Mouse (Mus musculus): ENCODE results near the gene Plcb4. TPM values are rescaled to one million over a fixed set of nuclear protein-coding genes. Genes with fewer than 3 reads are reported as not detected.

Plcb4 gene
- 36.3 and 40.8 TPM in 2 replicates for polyA plus RNA-seq (2015; fragmentation: Nextera tagmentation; extraction: Ambion mirVana)

DNA sequence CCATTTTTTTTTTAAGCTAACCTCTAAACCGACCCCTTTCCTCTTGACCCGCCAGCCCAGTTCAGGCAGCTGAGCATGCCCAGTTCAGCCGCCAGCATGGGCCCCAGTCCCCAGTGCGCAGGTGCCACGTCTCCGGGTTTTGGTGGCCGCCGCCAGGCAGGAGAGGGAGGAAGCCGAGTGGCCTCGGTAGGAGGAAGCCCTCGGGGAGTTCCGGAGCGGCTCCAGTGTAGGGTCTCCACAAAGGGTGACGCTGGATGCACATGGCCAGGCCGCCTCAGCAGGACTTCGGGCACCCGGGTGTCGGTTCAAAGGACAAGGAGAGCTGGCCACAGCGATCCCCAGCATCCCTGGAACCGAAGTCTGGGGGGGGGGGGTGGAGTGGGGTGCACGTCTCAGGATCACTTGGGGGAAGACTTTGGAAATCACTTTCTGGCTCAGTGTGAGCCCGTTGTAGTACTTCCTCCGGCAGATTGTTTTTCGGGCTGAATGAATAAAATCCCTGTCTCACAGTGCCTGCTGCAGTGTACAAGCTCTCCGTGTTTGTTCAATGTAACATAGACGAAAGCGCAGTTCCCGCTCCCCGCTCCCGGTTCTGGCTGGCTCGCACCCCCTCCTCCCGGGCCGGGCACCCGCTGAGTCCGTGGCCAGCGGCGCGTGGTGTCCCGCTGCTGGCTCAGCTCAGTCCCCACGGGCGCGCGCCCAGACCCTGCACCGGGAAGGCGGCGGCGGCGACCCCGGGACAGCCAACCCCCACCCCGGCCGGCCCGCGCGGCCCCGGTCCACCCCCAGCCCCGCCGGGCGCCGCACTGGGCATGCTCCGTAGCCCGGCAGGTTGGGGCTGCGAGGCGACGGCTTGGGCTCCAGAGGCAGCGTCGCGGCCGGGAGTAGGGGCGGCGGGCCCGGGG, at the start of gene Plcb4:
Plcb4 (plus strand) TSS at position 526 of the 905 bp plus-strand sequence.
- Histone ChIP-seq H3K4me2 (ENCODE audit: low read length) (peak within 1 kb of the TSS; percentile 79), H3K9me3 (ENCODE audit: control insufficient read depth, low read length) (no peaks in the 10 kb centered on the region), H3K4me1 (ENCODE audit: control insufficient read depth, insufficient read depth, low read depth, low read length) (peaks cover 3% of the 10 kb centered on the region; the same call in 1 of the 2 replicates), H3K27ac (ENCODE audit: low read depth, low read length) (peak within 1 kb of the TSS; percentile 99), H3K36me3 (ENCODE audit: control insufficient read depth, insufficient read depth, low read length) (no peaks in the 10 kb centered on the region), H3K4me3 (ENCODE audit: low read length) (peak within 1 kb of the TSS; percentile 84), H3K27me3 (replicated peaks; ENCODE audit: control insufficient read depth, insufficient read depth, low read length) (no peaks in the 10 kb centered on the region), H3K9ac (ENCODE audit: low read depth, low read length) (peak within 1 kb of the TSS; percentile 97)
- ATAC-seq, result peak; percentile 92
- under 1% methylated on average over 61 of the region's 71 CpGs for WGBS

DNA sequence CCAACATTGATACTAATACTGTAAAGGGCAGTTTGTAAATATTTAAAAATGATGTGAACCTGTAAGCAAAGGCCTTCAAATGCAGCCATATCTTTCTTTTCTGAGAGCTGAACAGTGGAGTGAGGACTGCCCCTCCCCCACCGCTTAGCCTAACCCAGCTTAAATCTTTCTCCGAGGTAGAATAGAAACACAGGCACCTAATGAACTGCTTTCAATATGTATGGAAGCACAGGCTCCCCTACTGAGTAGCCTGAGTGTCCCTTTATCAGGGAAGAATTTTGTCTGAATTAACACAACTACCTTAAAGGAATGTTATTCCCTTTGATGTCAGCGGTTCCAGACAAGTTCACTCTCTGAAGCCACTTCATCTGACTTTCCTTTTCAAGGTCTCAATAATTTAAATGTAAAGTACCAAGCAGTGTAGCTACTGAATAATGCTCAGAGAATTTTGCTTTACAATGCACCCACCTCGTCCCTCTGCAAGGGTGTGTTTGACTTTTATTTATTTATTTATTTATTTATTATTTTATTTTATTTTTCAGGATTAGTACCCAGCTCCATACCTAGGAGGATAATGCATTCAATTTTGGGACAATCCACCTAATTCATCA, 44.1 kb upstream of the Plcb4 start:
- Histone ChIP-seq H3K27ac (ENCODE audit: low read depth, low read length) (no peak overlapping the region), H3K27me3 (replicated peaks; ENCODE audit: control insufficient read depth, insufficient read depth, low read length) (no peaks in the 10 kb centered on the region), H3K4me3 (ENCODE audit: low read length) (no peak overlapping the region), H3K36me3 (ENCODE audit: control insufficient read depth, insufficient read depth, low read length) (no peaks in the 10 kb centered on the region), H3K4me1 (ENCODE audit: control insufficient read depth, insufficient read depth, low read depth, low read length) (0 out of 2 replicates have a peak, but pooled peaks cover 2% of the 10 kb centered on the region), H3K9me3 (ENCODE audit: control insufficient read depth, low read length) (no peaks in the 10 kb centered on the region), H3K4me2 (ENCODE audit: low read length) (no peak overlapping the region), H3K9ac (ENCODE audit: low read depth, low read length) (no peak overlapping the region)
- no peak for ATAC-seq
- WGBS, result 16% methylated on average over 4 of the region's 4 CpGs

DNA sequence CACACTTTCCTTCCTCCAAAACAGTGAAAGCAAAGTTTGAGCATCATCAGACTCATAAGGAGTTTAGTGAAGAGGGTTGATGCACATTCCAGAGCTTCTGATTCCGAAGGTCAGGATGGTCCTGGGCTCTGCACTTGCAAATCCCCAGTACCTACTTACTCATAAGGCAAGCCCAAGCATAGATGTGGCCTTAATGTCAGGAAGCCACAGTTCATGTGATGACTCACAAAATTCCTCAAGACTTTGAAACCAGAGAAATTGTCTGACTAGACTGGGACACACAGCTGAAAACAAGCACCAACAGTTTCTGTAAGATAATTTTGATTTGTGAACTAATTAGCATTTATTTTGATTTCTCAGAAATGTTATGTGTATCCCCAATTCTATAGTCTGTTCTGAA, 42.7 kb upstream of the Plcb4 start:
- no peak overlapping the region for H3K9ac ChIP-seq (ENCODE audit: low read depth, low read length)
- no peaks in the 10 kb centered on the region for H3K36me3 ChIP-seq (ENCODE audit: control insufficient read depth, insufficient read depth, low read length)
- H3K27ac ChIP-seq (ENCODE audit: low read depth, low read length), result no peak overlapping the region
- no peaks in the 10 kb centered on the region for H3K9me3 ChIP-seq (ENCODE audit: control insufficient read depth, low read length)
- no peaks in the 10 kb centered on the region for H3K27me3 ChIP-seq (replicated peaks; ENCODE audit: control insufficient read depth, insufficient read depth, low read length)
- H3K4me1 ChIP-seq (ENCODE audit: control insufficient read depth, insufficient read depth, low read depth, low read length), result 0 out of 2 replicates have a peak, but pooled peaks cover 4% of the 10 kb centered on the region
- no peak for ATAC-seq
- no peak overlapping the region for H3K4me2 ChIP-seq (ENCODE audit: low read length)
- no peak overlapping the region for H3K4me3 ChIP-seq (ENCODE audit: low read length)
- WGBS, result 83% methylated on average over 1 of the region's 1 CpGs

DNA sequence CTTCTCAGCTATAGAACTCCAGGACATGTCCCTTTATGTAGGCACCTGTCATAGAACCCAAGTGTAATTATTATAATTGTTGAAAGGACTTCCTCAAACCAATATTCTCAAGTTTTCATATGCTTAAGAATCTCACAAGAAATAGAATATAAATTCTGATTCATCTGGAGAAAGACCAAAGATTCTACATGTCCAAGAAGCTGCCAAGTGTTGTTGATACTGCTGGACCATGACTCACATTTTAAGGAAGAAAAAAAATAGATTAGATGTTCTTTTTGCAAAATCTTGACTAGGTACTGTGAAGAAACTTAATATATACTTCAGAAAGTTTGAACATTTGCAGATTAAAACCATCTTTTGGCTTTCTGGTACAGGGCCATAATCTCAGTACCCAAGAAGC, 40.3 kb upstream of the Plcb4 start:
- Histone ChIP-seq H3K27ac (ENCODE audit: low read depth, low read length) (no peak overlapping the region), H3K4me2 (ENCODE audit: low read length) (no peak overlapping the region), H3K9ac (ENCODE audit: low read depth, low read length) (no peak overlapping the region), H3K36me3 (ENCODE audit: control insufficient read depth, insufficient read depth, low read length) (no peaks in the 10 kb centered on the region), H3K4me1 (ENCODE audit: control insufficient read depth, insufficient read depth, low read depth, low read length) (0 out of 2 replicates have a peak, but pooled peaks cover 4% of the 10 kb centered on the region), H3K9me3 (ENCODE audit: control insufficient read depth, low read length) (no peaks in the 10 kb centered on the region), H3K4me3 (ENCODE audit: low read length) (no peak overlapping the region), H3K27me3 (replicated peaks; ENCODE audit: control insufficient read depth, insufficient read depth, low read length) (no peaks in the 10 kb centered on the region)
- no peak for ATAC-seq

DNA sequence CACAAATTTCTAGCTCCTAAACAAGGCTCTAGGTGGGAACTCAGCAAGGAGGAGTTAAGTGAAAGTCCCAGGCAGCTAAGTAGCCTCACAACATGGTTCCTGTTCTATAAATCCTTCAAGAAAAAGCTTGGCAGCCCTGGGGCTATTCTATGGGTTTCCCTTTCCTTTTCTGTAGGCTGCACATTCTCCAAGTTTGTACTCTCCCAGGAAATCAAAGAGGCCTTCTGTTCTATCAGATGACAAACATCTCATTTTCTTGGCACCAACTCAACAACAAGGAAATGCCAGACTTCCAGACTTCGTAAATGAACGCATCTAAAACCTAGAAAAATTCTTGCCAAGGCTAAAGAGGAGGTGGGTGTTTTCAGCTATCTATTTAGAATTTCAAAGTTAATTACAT, 38.9 kb upstream of the Plcb4 start:
- no peaks in the 10 kb centered on the region for H3K27me3 ChIP-seq (replicated peaks; ENCODE audit: control insufficient read depth, insufficient read depth, low read length)
- 0 out of 2 replicates have a peak, but pooled peaks cover 2% of the 10 kb centered on the region for H3K4me1 ChIP-seq (ENCODE audit: control insufficient read depth, insufficient read depth, low read depth, low read length)
- H3K9me3 ChIP-seq (ENCODE audit: control insufficient read depth, low read length), result no peaks in the 10 kb centered on the region
- no peak overlapping the region for H3K27ac ChIP-seq (ENCODE audit: low read depth, low read length)
- WGBS, result 59% methylated on average over 2 of the region's 2 CpGs
- H3K4me2 ChIP-seq (ENCODE audit: low read length), result no peak overlapping the region
- no peak overlapping the region for H3K9ac ChIP-seq (ENCODE audit: low read depth, low read length)
- H3K36me3 ChIP-seq (ENCODE audit: control insufficient read depth, insufficient read depth, low read length), result no peaks in the 10 kb centered on the region
- H3K4me3 ChIP-seq (ENCODE audit: low read length), result no peak overlapping the region
- no peak for ATAC-seq

DNA sequence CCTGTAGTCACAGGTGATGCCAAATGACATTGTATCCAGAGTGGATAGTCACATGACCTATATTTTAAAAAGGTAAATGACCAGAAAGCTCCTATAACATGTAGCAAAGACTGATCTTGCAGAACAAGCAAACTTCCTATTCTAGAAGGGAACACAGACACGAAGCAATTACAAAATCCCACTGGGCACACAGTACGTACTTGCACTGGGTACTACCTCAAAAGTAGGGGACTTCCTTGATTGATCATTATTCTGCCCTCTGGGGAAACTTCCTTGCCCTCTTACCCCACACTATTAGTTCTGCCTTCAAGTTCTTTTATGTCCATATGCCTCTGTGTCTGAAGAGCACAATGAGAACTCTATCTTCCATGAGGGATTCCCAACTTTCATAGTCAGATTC, 31.0 kb upstream of the Plcb4 start:
- Histone ChIP-seq H3K4me2 (ENCODE audit: low read length) (no peak overlapping the region), H3K4me3 (ENCODE audit: low read length) (no peak overlapping the region), H3K9me3 (ENCODE audit: control insufficient read depth, low read length) (no peaks in the 10 kb centered on the region), H3K27ac (ENCODE audit: low read depth, low read length) (no peak overlapping the region), H3K4me1 (ENCODE audit: control insufficient read depth, insufficient read depth, low read depth, low read length) (no peaks in the 10 kb centered on the region), H3K27me3 (replicated peaks; ENCODE audit: control insufficient read depth, insufficient read depth, low read length) (no peaks in the 10 kb centered on the region), H3K36me3 (ENCODE audit: control insufficient read depth, insufficient read depth, low read length) (no peaks in the 10 kb centered on the region), H3K9ac (ENCODE audit: low read depth, low read length) (no peak overlapping the region)
- no peak for ATAC-seq
- 66% methylated on average over 2 of the region's 2 CpGs for WGBS

DNA sequence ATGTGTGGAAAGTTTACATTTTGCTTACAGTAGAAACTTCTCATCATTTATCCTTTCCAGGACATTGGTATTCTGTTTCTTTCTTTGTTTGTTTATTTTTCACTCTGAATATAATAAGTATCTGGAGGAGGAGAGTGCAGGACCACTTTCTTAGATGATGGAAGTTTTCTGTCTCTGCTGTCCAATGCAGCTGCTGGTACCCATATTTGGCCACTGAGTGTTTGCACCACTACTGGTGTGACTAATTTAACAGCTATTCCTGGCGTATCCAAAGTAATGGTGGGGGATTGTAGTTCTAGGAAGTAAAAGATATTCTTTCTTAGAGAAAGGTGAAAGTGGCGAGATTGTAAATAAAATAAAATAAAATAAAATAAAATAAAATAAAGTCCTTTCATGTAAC, 21.6 kb upstream of the Plcb4 start:
- ATAC-seq, result no peak
- 84% methylated on average over 2 of the region's 2 CpGs for WGBS

DNA sequence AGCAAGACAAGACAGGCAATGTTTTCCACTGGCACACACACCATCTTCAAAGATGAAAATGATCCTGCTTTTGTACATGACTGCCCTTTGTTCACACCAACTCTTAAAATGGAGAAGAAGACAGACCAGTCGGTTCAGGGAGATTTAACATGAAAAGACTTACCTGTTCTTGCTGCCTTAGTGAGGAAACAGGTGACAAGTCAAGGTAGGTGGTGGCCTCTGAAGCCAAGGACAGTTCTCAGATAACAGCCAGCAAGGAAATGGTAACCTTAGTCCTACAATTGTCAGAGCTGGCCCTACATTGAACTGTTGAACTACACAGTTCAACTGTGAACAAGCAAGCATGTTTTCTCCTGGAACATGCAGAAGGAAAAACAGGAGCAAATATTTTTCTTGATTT, 17.8 kb upstream of the Plcb4 start:
- no peaks in the 10 kb centered on the region for H3K27me3 ChIP-seq (replicated peaks; ENCODE audit: control insufficient read depth, insufficient read depth, low read length)
- H3K4me3 ChIP-seq (ENCODE audit: low read length), result no peak overlapping the region
- H3K4me1 ChIP-seq (ENCODE audit: control insufficient read depth, insufficient read depth, low read depth, low read length), result no peaks in the 10 kb centered on the region
- H3K9me3 ChIP-seq (ENCODE audit: control insufficient read depth, low read length), result no peaks in the 10 kb centered on the region
- H3K4me2 ChIP-seq (ENCODE audit: low read length), result no peak overlapping the region
- no peak overlapping the region for H3K9ac ChIP-seq (ENCODE audit: low read depth, low read length)
- WGBS, result 86% methylated on average over 1 of the region's 1 CpGs
- H3K27ac ChIP-seq (ENCODE audit: low read depth, low read length), result no peak overlapping the region
- no peak for ATAC-seq
- no peaks in the 10 kb centered on the region for H3K36me3 ChIP-seq (ENCODE audit: control insufficient read depth, insufficient read depth, low read length)

More for the DNA sequence above, 21.6 kb upstream of the Plcb4 start:
- Histone ChIP-seq H3K9me3 (ENCODE audit: control insufficient read depth, low read length) (no peaks in the 10 kb centered on the region), H3K27ac (ENCODE audit: low read depth, low read length) (no peak overlapping the region), H3K4me2 (ENCODE audit: low read length) (no peak overlapping the region), H3K4me3 (ENCODE audit: low read length) (no peak overlapping the region), H3K27me3 (replicated peaks; ENCODE audit: control insufficient read depth, insufficient read depth, low read length) (no peaks in the 10 kb centered on the region), H3K4me1 (ENCODE audit: control insufficient read depth, insufficient read depth, low read depth, low read length) (no peaks in the 10 kb centered on the region), H3K9ac (ENCODE audit: low read depth, low read length) (no peak overlapping the region), H3K36me3 (ENCODE audit: control insufficient read depth, insufficient read depth, low read length) (no peaks in the 10 kb centered on the region)

DNA sequence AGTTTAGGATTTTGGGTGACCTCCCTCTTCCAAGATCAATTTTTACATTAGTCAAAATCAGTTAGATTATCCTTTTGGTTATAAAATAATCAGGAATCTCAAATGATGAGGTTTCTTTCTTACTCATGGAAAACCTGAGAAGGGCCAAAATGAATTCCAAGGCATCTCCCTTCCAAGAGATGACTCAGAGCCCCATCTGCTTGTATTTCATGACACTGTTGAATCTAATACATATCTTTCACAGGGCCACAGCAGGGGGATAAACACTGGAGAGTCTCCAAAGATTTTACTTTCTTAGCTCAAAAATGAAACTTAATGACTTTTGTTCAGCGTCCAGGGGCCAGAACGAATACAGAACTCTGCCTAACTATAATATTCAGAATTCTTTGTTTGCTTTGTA, 17.2 kb upstream of the Plcb4 start:
- no peak overlapping the region for H3K4me2 ChIP-seq (ENCODE audit: low read length)
- ATAC-seq, result no peak

More for the DNA sequence above, 17.2 kb upstream of the Plcb4 start:
- Histone ChIP-seq H3K4me3 (ENCODE audit: low read length) (no peak overlapping the region), H3K27ac (ENCODE audit: low read depth, low read length) (no peak overlapping the region), H3K4me1 (ENCODE audit: control insufficient read depth, insufficient read depth, low read depth, low read length) (no peaks in the 10 kb centered on the region), H3K9ac (ENCODE audit: low read depth, low read length) (no peak overlapping the region), H3K9me3 (ENCODE audit: control insufficient read depth, low read length) (no peaks in the 10 kb centered on the region), H3K36me3 (ENCODE audit: control insufficient read depth, insufficient read depth, low read length) (no peaks in the 10 kb centered on the region), H3K27me3 (replicated peaks; ENCODE audit: control insufficient read depth, insufficient read depth, low read length) (no peaks in the 10 kb centered on the region)
- WGBS, result 83% methylated on average over 2 of the region's 2 CpGs

Data from hindbrain, embryonic 16.5 days (tissue).